Mouse (Mus musculus): ENCODE results near the gene Kcnb1. TPM values are rescaled to one million over a fixed set of nuclear protein-coding genes. Genes with fewer than 3 reads are reported as not detected.

Gene Kcnb1
- polyA plus RNA-seq, 1 experiment from 2014 or later: 0.13 TPM

DNA sequence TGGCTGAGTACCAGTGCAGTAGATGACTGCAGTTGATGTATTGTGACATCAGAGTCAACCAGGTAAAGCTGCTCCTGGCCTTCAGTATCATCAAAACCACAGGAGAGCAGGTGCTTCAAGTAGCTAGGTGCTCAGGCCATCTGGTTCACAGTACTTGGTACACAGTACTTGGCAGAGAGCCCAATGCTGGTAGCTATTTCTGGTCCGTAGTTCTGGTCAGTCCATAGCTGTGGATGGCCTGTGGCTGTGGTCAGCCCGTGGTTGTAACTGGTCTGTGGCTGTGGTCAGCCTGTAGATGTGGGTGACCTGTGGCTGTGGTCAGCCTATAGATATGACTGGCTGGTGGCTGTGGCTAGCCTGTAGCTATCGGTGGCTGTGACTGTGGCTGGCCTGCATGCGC lies 95.3 kb downstream of the Kcnb1 start:
- no peak overlapping the region for H3K27ac ChIP-seq (replicated peaks)
- H3K36me3 ChIP-seq (replicated peaks): no peaks in the 10 kb centered on the region
- 60% methylated on average over 4 of the region's 4 CpGs for WGBS (ENCODE audit: insufficient replicate concordance)

DNA sequence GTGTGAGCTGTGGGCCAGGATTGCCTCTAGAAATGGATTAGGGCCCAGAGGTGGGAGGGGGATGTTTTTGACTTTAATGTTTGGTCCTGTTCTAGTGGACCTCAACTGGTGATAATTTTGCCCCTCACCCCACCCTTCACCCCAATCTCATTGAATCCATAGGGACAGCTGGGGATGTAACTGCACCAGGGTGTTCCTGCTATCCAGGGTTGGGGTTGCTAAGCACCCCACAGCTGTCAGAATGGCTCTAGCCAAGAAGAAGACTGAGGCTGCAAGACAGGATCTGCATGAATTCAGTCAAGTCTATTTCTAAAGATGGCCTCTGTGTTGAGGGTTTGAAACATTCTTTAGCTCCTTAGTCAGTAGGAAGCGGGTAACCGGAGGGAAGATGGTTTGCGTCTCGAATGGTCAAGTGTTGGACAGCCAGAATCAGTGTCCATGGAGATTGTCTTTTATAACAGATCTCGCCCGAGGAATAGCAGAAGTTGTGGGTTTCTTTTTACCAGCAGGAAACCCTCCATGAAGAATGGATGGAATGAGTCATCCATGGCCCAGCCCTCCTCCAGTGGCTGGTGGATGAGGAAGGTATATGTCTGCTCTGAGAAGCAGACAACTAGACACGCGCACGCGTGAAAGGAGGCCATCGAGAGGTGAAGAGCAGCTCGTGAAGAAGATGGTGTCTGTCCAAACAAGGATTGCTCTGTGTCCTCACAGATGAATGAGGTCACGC lies 96.6 kb downstream of the Kcnb1 start:
- Histone ChIP-seq H3K27me3 (no peaks in the 10 kb centered on the region; the same call in 1 of the 2 replicates), H3K4me3 (replicated peaks) (no peak overlapping the region), H3K27ac (replicated peaks) (no peak overlapping the region), H3K36me3 (replicated peaks) (no peaks in the 10 kb centered on the region), H3K4me2 (no peak overlapping the region), H3K9ac (no peak overlapping the region), H3K9me3 (replicated peaks) (no peaks in the 10 kb centered on the region), H3K4me1 (replicated peaks) (no peaks in the 10 kb centered on the region)
- no peak for ATAC-seq (ENCODE audit: insufficient read depth)
- 22% methylated on average over 13 of the region's 13 CpGs for WGBS (ENCODE audit: insufficient replicate concordance)

More for the DNA sequence above, 95.3 kb downstream of the Kcnb1 start:
- no peak for ATAC-seq (ENCODE audit: insufficient read depth)
- Histone ChIP-seq H3K27me3 (no peaks in the 10 kb centered on the region; the same call in 1 of the 2 replicates), H3K9me3 (replicated peaks) (no peaks in the 10 kb centered on the region), H3K4me2 (no peak overlapping the region), H3K4me1 (replicated peaks) (no peaks in the 10 kb centered on the region), H3K4me3 (replicated peaks) (no peak overlapping the region), H3K9ac (no peak overlapping the region)

DNA sequence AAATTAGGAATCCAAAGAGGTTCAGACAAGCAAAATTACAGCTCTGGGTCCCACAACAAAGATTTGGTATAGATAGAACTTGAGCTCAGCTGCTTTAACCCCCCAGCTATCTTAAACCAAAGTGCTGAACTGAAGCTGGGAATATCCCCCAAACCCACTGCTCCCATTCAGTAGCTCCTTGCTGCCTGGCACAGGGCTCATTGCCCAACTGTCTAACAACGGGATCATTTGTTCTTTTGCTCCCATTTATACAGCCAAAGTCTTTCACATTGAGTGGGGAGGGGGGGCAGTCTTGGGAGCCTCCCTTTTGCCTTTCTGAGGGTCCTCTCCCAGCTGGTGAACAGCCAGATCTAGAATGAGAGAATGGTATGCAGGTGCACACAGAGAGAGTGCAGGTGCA lies 99.7 kb downstream of the Kcnb1 start:
- no peak for ATAC-seq (ENCODE audit: insufficient read depth)
- WGBS (ENCODE audit: insufficient replicate concordance): 48% methylated on average over 1 of the region's 1 CpGs
- no peak overlapping the region for H3K4me2 ChIP-seq

DNA sequence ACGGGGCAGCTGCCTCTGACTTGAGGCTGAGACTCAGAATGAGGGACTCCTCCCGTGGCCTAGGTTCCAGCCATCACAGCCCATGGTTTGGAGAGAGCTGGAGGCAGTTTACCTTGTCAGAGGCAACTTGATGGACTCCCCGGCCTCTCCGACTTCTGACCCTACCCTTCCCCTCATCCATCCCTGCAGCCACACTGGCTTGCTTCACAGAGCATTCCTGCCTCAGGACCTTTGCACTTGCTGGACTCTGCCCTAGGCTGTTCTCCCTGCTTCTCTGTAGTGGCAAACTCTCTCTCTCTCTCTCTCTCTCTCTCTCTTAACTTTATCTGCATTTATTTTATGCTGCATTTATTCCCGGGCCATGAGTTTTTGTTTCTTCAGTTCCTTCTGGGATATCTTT lies 103.1 kb downstream of the Kcnb1 start:
- Histone ChIP-seq H3K4me2 (no peak overlapping the region), H3K4me1 (replicated peaks) (no peaks in the 10 kb centered on the region), H3K4me3 (replicated peaks) (no peak overlapping the region), H3K36me3 (replicated peaks) (no peaks in the 10 kb centered on the region), H3K9me3 (replicated peaks) (no peaks in the 10 kb centered on the region), H3K27me3 (no peaks in the 10 kb centered on the region; the same call in 1 of the 2 replicates), H3K27ac (replicated peaks) (no peak overlapping the region), H3K9ac (no peak overlapping the region)
- WGBS (ENCODE audit: insufficient replicate concordance): 71% methylated on average over 5 of the region's 5 CpGs
- no peak for ATAC-seq (ENCODE audit: insufficient read depth)

More for the DNA sequence above, 99.7 kb downstream of the Kcnb1 start:
- Histone ChIP-seq H3K4me1 (replicated peaks) (no peaks in the 10 kb centered on the region), H3K27me3 (no peaks in the 10 kb centered on the region; the same call in 1 of the 2 replicates), H3K27ac (replicated peaks) (no peak overlapping the region), H3K36me3 (replicated peaks) (no peaks in the 10 kb centered on the region), H3K9me3 (replicated peaks) (no peaks in the 10 kb centered on the region), H3K4me3 (replicated peaks) (no peak overlapping the region), H3K9ac (no peak overlapping the region)

DNA sequence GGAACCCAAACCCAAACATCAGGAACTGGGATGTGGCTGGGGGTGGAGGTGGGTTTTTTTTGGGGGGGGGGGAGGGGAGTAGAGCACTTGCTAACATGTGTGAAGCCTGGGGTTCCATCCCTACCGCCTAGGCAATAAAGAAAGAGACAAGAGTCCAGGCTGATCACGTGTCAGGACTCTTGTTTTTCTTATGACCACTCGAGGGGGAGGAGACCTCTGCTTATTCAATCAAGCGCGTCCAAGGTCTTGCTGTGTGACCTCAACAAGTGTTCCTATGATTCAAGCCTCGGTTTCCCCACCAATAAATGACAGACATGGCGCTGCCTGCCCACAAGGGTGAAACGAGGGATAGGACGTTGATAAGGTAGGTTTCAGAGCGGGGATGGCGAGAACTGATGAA lies 103.9 kb downstream of the Kcnb1 start:
- no peaks in the 10 kb centered on the region for H3K4me1 ChIP-seq (replicated peaks)
- H3K4me2 ChIP-seq: no peak overlapping the region
- no peak for ATAC-seq (ENCODE audit: insufficient read depth)
- no peak overlapping the region for H3K9ac ChIP-seq
- no peaks in the 10 kb centered on the region for H3K36me3 ChIP-seq (replicated peaks)
- H3K4me3 ChIP-seq (replicated peaks): no peak overlapping the region
- WGBS (ENCODE audit: insufficient replicate concordance): 53% methylated on average over 11 of the region's 11 CpGs
- no peaks in the 10 kb centered on the region for H3K9me3 ChIP-seq (replicated peaks)
- no peaks in the 10 kb centered on the region; the same call in 1 of the 2 replicates for H3K27me3 ChIP-seq
- H3K27ac ChIP-seq (replicated peaks): no peak overlapping the region

DNA sequence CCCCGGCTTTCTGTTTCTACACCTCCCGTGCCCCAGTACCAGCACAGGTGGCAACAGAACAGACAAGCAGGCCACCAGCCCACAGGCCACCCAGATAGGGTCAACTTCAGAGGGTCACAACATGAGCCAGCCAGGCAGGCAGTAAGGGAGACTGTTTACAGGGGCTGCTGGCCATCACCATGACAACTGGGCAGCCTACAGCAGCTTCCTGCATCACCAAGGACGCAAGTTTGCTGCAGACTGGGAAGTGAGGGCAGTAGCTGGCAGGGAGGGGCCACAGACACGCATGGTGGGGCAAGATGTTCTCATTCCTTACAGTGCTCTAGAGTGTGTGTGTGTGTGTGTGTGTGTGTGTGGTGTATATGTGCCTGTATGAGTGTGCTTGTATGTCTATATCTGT lies 108.3 kb downstream of the Kcnb1 start:
- Histone ChIP-seq H3K4me1 (replicated peaks) (no peaks in the 10 kb centered on the region), H3K27me3 (peaks cover 11% of the 10 kb centered on the region; the same call in 1 of the 2 replicates), H3K9me3 (replicated peaks) (no peaks in the 10 kb centered on the region), H3K36me3 (replicated peaks) (no peaks in the 10 kb centered on the region), H3K4me2 (no peak overlapping the region; the same call in 1 of the 2 replicates), H3K4me3 (replicated peaks) (no peak overlapping the region), H3K27ac (replicated peaks) (no peak overlapping the region), H3K9ac (no peak overlapping the region)
- ATAC-seq (ENCODE audit: insufficient read depth): no peak
- WGBS (ENCODE audit: insufficient replicate concordance): 13% methylated on average over 4 of the region's 4 CpGs

DNA sequence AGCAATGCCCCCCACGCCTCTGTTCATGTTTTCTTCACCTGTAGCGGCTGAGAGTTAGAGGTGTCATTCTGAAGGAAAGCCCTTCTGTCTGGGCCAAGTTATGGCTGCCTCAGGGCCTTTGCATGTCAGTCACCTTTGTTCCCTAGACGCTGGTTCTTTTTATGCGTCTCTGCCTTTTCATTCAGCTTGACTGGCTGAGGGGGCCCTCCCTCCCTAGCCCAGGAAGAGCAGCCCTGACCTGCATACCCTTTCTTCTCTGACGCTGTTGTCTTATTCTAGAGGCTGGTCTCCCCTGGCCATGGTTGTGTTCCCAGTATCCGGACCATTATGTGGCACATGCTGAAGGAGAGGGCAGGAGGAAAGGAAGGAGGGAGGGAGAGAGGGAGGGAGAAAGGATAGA lies 108.8 kb downstream of the Kcnb1 start:
- Histone ChIP-seq H3K4me1 (replicated peaks) (no peaks in the 10 kb centered on the region), H3K4me3 (replicated peaks) (no peak overlapping the region), H3K27ac (replicated peaks) (no peak overlapping the region), H3K9ac (no peak overlapping the region), H3K27me3 (peaks cover 11% of the 10 kb centered on the region; the same call in 1 of the 2 replicates), H3K36me3 (replicated peaks) (no peaks in the 10 kb centered on the region), H3K4me2 (no peak overlapping the region), H3K9me3 (replicated peaks) (no peaks in the 10 kb centered on the region)
- no peak for ATAC-seq (ENCODE audit: insufficient read depth)
- WGBS (ENCODE audit: insufficient replicate concordance): 48% methylated on average over 6 of the region's 6 CpGs

DNA sequence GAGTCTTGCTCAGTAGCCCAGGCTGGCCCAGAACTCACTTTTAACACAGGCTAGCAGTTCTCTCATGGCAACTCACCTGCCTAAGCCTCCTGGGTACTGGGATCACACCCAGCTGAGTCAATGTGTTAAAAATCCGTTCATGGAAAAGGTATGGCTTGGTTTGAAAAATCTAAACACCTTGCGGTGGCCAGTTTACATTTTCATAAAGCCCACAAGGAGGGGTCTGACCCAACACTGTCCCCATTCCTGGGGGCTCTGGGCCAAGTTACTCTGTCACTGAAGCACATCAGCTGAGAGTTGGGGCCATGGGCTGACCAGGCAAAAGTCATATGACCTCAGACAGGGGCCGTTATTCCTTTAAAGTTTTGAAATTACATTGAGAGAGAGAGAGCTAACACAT lies 109.6 kb downstream of the Kcnb1 start:
- Histone ChIP-seq H3K27me3 (peaks cover 11% of the 10 kb centered on the region; the same call in 1 of the 2 replicates), H3K4me3 (replicated peaks) (no peak overlapping the region), H3K4me2 (no peak overlapping the region), H3K9me3 (replicated peaks) (no peaks in the 10 kb centered on the region), H3K4me1 (replicated peaks) (no peaks in the 10 kb centered on the region), H3K36me3 (replicated peaks) (no peaks in the 10 kb centered on the region), H3K9ac (no peak overlapping the region), H3K27ac (replicated peaks) (no peak overlapping the region)
- ATAC-seq (ENCODE audit: insufficient read depth): no peak
- 63% methylated on average over 3 of the region's 3 CpGs for WGBS (ENCODE audit: insufficient replicate concordance)

DNA sequence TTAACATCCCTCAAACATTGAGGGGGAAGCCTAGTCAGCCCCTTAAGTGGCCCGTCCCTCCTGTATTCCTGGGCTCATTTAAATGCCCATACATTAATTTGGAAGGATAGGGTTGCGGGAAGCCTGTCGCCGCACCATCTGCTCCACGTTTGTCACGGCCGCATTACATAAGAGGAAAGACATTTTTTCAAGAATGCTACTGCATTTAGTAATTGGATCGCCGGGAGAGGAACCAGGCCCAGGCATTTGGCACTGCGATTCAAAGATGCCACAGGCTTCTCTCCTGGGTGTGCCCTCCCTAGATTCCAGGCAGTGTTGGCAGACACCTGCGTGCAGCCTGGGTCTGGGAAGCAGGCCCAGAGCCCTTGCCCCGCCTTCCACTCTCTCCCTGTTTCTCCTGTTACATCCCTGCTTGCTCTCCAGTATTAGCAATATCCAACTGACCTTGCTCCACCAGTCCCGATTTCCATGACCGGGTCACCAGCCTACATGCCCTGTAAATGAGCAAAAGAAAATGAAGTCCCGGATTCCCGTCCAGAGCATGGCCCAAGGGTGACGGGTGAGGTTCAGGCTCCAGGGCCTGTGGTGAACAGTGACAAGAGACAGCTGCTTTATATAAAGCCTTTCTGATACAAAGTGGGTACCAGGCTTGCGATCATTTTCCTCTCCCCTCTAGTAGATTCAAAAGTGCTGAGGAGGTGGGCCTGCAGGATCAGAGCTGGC lies 110.3 kb downstream of the Kcnb1 start:
- no peaks in the 10 kb centered on the region for H3K9me3 ChIP-seq (replicated peaks)
- no peak overlapping the region for H3K27ac ChIP-seq (replicated peaks)
- H3K4me3 ChIP-seq (replicated peaks): no peak overlapping the region
- WGBS (ENCODE audit: insufficient replicate concordance): 69% methylated on average over 18 of the region's 18 CpGs
- no peak overlapping the region for H3K9ac ChIP-seq
- H3K4me2 ChIP-seq: no peak overlapping the region
- no peak for ATAC-seq (ENCODE audit: insufficient read depth)
- H3K4me1 ChIP-seq (replicated peaks): no peaks in the 10 kb centered on the region
- no peaks in the 10 kb centered on the region for H3K36me3 ChIP-seq (replicated peaks)
- H3K27me3 ChIP-seq: peaks cover 11% of the 10 kb centered on the region; the same call in 1 of the 2 replicates

DNA sequence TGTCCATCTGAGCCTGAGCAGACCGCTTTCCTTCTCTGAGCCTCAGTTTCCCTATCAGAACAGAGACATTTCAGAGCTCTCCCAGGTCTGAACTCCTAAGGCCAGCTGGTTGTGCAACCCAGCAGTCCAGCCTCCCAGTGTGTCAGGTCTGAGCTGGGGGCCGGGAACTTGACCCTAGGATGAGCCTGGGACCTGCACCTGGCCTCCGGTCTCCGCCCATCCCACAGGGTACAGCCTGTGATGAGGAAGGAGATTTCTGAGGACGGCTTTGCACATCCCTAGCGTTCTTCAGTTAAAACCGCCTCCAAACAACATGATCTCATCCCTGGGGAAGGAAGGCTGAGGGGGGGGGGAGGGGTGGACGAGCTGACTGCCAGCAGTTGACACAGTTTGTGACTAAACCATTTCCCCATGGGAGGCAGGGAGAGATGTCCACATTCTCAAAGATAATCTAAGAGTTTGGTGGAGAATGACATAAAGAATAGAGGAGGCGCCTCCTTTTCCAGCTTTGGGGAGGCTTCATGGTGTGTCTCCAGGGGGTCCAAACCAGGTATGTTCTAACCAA lies 110.9 kb downstream of the Kcnb1 start:
- no peak overlapping the region for H3K9ac ChIP-seq
- H3K4me3 ChIP-seq (replicated peaks): no peak overlapping the region
- H3K36me3 ChIP-seq (replicated peaks): no peaks in the 10 kb centered on the region
- no peaks in the 10 kb centered on the region for H3K9me3 ChIP-seq (replicated peaks)
- peaks cover 11% of the 10 kb centered on the region; the same call in 1 of the 2 replicates for H3K27me3 ChIP-seq
- ATAC-seq (ENCODE audit: insufficient read depth): no peak
- H3K27ac ChIP-seq (replicated peaks): no peak overlapping the region
- H3K4me1 ChIP-seq (replicated peaks): no peaks in the 10 kb centered on the region
- no peak overlapping the region for H3K4me2 ChIP-seq
- 45% methylated on average over 9 of the region's 9 CpGs for WGBS (ENCODE audit: insufficient replicate concordance)

DNA sequence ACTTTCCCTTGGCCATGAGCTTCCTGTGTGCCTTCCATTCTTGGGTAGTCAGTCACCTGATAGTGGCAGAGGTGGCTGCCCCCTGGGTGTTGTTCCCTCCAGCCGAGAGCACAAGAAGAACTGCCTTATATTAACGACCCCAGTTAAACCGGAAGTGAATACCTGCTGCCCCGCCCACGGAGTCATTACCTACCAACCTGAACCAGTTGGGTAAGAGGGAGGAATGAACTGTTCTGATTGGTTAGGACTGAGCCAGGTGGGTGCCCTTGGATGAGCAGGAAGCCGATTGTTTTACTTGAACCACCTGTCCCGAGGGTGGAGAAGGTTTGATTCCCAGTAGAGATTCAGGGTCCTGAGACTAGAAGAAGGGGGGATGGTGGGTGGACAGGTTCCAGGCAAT lies 111.5 kb downstream of the Kcnb1 start:
- 30% methylated on average over 7 of the region's 7 CpGs for WGBS (ENCODE audit: insufficient replicate concordance)
- Histone ChIP-seq H3K36me3 (replicated peaks) (no peaks in the 10 kb centered on the region), H3K9ac (no peak overlapping the region), H3K4me3 (replicated peaks) (no peak overlapping the region), H3K27ac (replicated peaks) (no peak overlapping the region), H3K4me2 (no peak overlapping the region), H3K4me1 (replicated peaks) (no peaks in the 10 kb centered on the region), H3K27me3 (peaks cover 11% of the 10 kb centered on the region; the same call in 1 of the 2 replicates), H3K9me3 (replicated peaks) (no peaks in the 10 kb centered on the region)
- ATAC-seq (ENCODE audit: insufficient read depth): no peak

Measured in liver, embryonic 15.5 days (tissue).